Mouse (Mus musculus): ENCODE data around the gene Chd9. TPM values are rescaled to one million over a fixed set of nuclear protein-coding genes. Genes with fewer than 3 reads are reported as not detected.

The Chd9 gene
- polyA plus RNA-seq, 1 experiment from 2014 or later: 81.9 TPM

DNA sequence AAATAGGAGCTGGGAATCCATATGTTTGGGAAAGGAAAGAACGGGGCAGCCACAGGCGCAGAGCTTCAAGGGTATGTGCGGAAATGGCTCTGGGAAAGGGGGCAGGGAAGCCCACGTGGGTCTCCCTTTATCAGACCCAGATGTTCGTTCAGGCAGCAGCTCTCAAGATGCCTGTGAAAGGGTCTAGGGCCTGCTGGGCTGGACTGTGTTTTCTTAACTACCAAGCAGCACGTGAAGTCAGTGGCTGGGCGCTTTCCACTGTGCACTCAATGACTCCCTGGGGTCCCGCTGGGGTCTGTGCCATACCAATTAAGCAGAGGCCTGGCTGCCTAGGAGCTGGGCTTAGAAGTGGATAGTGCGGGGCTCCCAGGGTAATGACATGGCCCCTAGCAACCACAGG lies 33.9 kb downstream of the Chd9 start:
- H3K27ac ChIP-seq: peak overlapping the region; percentile 75
- peak overlapping the region; percentile 4; the same call in 1 of the 2 replicates for H3K4me2 ChIP-seq
- no peaks in the 10 kb centered on the region for H3K9me3 ChIP-seq
- peak overlapping the region; percentile 9; the same call in 1 of the 2 replicates for H3K9ac ChIP-seq
- ATAC-seq (ENCODE audit: borderline replicate concordance, extremely low read depth, low FRiP score, low TSS enrichment): peak; percentile 56; the same call in 1 of the 2 replicates
- WGBS: 4% methylated on average over 9 of the region's 9 CpGs
- peaks cover 12% of the 10 kb centered on the region for H3K4me1 ChIP-seq
- H3K4me3 ChIP-seq: no peak overlapping the region
- no peaks in the 10 kb centered on the region for H3K36me3 ChIP-seq
- no peaks in the 10 kb centered on the region for H3K27me3 ChIP-seq

DNA sequence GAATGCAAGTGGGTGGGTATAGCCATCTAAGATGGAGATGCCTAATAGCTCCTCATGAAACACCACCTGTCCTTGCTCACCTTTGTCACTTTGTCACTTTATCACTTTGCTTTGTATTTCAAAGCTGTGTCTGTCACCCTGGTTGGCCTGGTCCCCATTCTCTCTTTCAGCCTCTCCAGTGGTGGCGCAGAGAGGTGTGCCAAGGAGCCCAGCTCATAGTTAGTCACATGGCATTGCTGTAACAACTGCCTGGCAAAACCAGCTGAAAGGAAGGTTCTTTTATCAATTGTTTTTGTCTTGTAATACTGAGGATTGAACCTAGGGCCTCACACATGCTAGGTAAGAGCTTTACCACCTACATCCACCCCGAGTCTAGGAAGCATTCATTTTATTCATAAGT lies 38.9 kb downstream of the Chd9 start:
- no peaks in the 10 kb centered on the region for H3K36me3 ChIP-seq
- 89% methylated on average over 2 of the region's 2 CpGs for WGBS
- H3K4me3 ChIP-seq: no peak overlapping the region
- no peak overlapping the region for H3K4me2 ChIP-seq
- no peak for ATAC-seq (ENCODE audit: borderline replicate concordance, extremely low read depth, low FRiP score, low TSS enrichment)
- H3K27ac ChIP-seq: no peak overlapping the region
- H3K9ac ChIP-seq: no peak overlapping the region
- H3K9me3 ChIP-seq: no peaks in the 10 kb centered on the region
- no peaks in the 10 kb centered on the region for H3K27me3 ChIP-seq
- peaks cover 37% of the 10 kb centered on the region for H3K4me1 ChIP-seq

DNA sequence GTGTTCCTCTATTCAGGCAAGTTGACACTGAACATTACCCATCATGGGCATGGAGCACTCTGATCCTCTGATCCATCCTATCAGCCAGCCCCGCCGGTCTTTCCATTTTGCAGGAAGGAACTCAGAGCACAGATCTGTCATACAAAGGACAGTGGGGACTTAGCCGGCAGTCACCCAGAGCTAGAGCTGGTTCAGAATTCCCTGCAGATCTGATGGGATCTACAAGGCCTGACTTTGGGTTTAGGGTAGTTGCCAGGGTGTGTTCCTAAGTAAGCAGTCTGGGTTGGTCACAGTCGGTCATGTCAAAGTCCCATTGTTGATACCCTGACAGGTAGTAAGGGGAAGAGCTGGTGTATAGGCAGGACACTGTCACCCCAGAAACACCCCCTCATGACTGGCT lies 39.8 kb downstream of the Chd9 start:
- H3K4me2 ChIP-seq: no peak overlapping the region
- no peaks in the 10 kb centered on the region for H3K36me3 ChIP-seq
- 90% methylated on average over 4 of the region's 4 CpGs for WGBS
- H3K4me1 ChIP-seq: peaks cover 35% of the 10 kb centered on the region
- H3K27ac ChIP-seq: no peak overlapping the region
- no peaks in the 10 kb centered on the region for H3K27me3 ChIP-seq
- ATAC-seq (ENCODE audit: borderline replicate concordance, extremely low read depth, low FRiP score, low TSS enrichment): no peak
- no peak overlapping the region for H3K9ac ChIP-seq
- H3K4me3 ChIP-seq: no peak overlapping the region
- no peaks in the 10 kb centered on the region for H3K9me3 ChIP-seq

DNA sequence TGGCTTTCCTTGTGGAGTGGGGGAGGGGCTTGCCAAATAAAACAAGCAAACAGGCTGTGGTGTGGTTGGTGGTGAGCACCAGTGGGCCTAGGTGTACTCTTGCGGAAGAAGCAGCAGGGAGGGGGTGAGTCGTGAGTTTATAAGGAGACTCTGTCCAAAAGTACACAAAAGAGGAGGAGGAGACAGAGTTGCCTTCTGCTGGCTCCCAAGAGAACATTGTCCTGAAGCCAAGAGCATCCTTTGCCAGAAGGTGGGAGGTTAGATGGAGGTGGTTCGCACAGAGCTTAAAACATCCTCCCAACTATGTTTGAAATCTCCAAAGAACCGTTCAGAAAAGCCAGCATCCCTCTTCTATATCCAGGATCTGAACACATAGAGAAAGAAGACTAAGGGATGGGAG lies 40.2 kb downstream of the Chd9 start:
- H3K4me2 ChIP-seq: no peak overlapping the region
- no peak for ATAC-seq (ENCODE audit: borderline replicate concordance, extremely low read depth, low FRiP score, low TSS enrichment)
- no peak overlapping the region for H3K4me3 ChIP-seq
- no peaks in the 10 kb centered on the region for H3K27me3 ChIP-seq
- no peak overlapping the region for H3K9ac ChIP-seq
- H3K36me3 ChIP-seq: no peaks in the 10 kb centered on the region
- H3K9me3 ChIP-seq: no peaks in the 10 kb centered on the region
- H3K4me1 ChIP-seq: peaks cover 35% of the 10 kb centered on the region
- 71% methylated on average over 4 of the region's 4 CpGs for WGBS
- peak overlapping the region; percentile 93; the same call in 1 of the 2 replicates for H3K27ac ChIP-seq

DNA sequence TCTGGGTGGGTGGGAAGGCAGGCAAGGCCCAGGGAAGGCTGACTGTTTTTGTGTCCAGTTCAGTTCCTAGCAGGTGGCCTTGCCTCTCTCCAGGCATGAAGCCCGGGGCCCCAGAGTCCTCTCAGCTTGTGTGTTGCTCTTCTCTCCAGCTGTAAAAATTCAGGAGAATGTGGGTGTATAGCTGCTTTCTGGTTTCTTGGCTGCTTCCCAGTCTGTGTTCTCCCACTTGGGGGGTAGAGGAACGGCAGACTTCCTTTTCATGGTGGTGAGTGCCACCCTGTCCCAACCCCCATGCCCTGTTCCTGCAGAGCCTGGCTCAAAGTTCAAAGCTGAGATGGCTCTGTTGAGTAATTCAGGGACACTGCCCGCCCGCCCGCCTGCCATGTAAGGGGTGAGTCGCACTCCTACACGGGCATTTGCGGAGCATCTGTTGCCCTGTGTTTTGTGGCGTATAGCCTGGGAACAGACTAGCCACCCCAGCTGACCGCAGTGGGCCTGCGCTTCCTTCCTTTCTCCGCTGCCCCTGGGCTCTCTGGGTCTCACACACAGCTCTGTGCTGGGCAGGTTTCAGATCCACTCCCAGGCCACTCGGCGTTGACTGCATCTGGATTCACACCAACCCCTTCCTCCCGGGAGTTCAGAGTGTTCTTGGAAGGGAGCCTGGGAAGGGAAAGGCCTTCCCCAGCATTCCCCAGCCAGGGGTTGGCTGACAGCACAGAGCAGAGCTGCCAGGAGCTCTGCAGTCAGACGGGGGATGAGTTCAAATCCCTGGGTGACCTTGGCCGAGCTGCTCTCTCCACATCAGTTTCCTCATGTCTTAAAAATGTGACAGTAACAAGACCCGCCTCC lies 41.1 kb downstream of the Chd9 start:
- Histone ChIP-seq H3K4me1 (peaks cover 35% of the 10 kb centered on the region), H3K9ac (no peak overlapping the region), H3K36me3 (no peaks in the 10 kb centered on the region), H3K4me3 (no peak overlapping the region), H3K9me3 (no peaks in the 10 kb centered on the region), H3K27ac (peak overlapping the region; percentile 93), H3K4me2 (peak overlapping the region; percentile 35), H3K27me3 (no peaks in the 10 kb centered on the region)
- ATAC-seq (ENCODE audit: borderline replicate concordance, extremely low read depth, low FRiP score, low TSS enrichment): peak; percentile 92
- 37% methylated on average over 18 of the region's 18 CpGs for WGBS

DNA sequence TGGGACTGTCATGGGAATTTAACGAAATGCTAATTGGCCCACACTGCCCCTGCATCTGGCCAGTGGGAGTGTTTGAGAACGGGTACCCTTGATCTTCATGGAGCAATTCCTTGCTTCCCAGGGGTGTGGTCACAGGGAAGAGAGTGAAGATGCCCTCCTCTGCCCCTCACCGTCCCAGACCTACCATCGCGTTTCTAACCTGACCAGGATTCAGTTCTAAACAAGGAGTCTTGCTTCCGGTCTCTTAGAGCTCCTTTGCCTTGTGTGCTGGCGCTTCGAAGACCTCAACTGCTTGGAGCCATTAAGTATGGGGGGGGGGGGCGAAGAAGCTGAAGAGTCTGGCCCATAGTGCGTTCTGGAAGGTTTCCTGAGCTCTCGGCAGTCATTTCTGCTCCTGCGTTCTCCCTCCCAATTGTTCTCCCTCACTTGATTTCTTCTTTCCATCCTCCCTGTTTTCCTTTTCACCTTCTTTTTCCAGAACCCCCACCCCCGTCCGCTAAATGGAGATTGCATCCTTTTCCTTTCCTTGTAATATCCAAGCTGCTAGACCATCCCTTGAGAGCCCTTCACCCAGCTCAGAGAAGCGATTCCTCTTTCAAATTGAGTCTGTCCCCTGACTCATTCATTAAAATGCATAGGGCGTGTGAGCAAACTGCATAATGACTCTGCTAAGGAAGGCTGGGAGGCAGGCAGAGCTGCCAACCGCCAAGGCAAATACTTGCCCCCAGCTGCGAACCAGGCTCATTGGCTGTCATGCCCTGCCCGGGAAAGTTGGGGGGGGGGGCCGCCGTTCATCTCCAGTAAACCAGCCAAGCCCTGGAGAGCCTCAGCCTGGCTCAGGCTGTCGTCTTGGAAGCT lies 42.0 kb downstream of the Chd9 start:
- H3K4me2 ChIP-seq: peak overlapping the region; percentile 35
- peaks cover 35% of the 10 kb centered on the region for H3K4me1 ChIP-seq
- no peaks in the 10 kb centered on the region for H3K36me3 ChIP-seq
- no peak overlapping the region for H3K4me3 ChIP-seq
- H3K9me3 ChIP-seq: no peaks in the 10 kb centered on the region
- H3K27ac ChIP-seq: peak overlapping the region; percentile 93
- no peak overlapping the region for H3K9ac ChIP-seq
- no peaks in the 10 kb centered on the region for H3K27me3 ChIP-seq
- no peak for ATAC-seq (ENCODE audit: borderline replicate concordance, extremely low read depth, low FRiP score, low TSS enrichment)
- WGBS: 19% methylated on average over 22 of the region's 22 CpGs

DNA sequence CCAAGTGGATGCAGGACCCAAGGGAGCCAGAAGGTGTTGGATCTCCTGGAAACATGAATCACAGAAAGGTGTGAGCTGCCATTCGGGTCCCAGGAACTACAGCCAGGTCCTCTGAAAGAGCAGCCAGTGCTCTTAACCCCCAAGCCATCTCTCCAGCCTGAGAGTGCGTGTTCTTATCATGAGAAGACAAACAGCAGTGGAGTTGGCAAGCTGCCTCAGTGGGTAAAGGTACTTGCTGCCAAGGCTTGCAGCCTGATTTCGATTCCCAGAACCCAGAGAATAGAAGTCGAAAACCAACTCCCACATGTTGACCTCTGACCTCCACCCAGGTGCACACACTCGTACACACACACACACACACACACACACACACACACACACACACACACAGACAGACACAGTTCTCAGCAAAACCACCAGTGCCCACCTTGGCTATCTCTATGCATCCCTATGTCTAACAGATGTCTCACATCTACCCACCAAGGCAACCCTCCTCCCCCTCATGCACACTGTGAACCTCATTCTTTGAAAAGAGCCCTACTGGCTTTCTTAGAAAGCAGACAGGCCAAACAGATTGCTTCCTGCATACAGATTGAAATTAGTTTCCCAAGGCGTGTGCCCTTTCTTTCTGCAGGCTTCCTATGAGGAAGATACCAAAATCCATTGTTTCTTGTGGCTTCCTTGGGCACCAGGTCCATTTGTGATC lies 43.4 kb downstream of the Chd9 start:
- no peak for ATAC-seq (ENCODE audit: borderline replicate concordance, extremely low read depth, low FRiP score, low TSS enrichment)
- peaks cover 45% of the 10 kb centered on the region for H3K4me1 ChIP-seq

DNA sequence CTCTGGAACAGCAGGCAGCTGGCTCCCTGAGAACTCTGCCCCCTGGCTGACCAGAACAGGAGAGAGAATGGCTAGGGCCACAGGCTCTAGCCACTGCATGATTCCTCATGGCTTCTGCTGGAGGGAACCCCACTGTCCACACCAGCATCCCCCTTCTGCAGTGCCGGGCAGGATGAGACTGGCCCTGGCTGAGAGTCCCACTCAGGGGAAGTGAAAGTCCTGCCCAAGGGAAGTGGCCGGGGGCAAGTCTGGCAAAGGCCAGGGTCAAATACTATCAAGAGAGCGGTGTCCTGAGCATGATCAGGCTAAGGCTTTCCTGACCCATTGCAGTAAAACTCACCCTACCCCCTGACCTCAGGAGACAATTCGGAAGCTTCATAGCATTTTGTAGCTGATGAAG lies 44.9 kb downstream of the Chd9 start:
- Histone ChIP-seq H3K27ac (no peak overlapping the region), H3K36me3 (no peaks in the 10 kb centered on the region), H3K4me3 (no peak overlapping the region), H3K9me3 (no peaks in the 10 kb centered on the region), H3K4me2 (no peak overlapping the region), H3K27me3 (no peaks in the 10 kb centered on the region), H3K9ac (no peak overlapping the region), H3K4me1 (peaks cover 57% of the 10 kb centered on the region)
- WGBS: 79% methylated on average over 4 of the region's 4 CpGs
- ATAC-seq (ENCODE audit: borderline replicate concordance, extremely low read depth, low FRiP score, low TSS enrichment): no peak

More for the DNA sequence above, 43.4 kb downstream of the Chd9 start:
- no peak overlapping the region for H3K9ac ChIP-seq
- H3K27ac ChIP-seq: no peak overlapping the region
- no peaks in the 10 kb centered on the region for H3K9me3 ChIP-seq
- WGBS: 44% methylated on average over 6 of the region's 6 CpGs
- no peaks in the 10 kb centered on the region for H3K27me3 ChIP-seq
- H3K4me2 ChIP-seq: no peak overlapping the region
- no peaks in the 10 kb centered on the region for H3K36me3 ChIP-seq
- H3K4me3 ChIP-seq: no peak overlapping the region

DNA sequence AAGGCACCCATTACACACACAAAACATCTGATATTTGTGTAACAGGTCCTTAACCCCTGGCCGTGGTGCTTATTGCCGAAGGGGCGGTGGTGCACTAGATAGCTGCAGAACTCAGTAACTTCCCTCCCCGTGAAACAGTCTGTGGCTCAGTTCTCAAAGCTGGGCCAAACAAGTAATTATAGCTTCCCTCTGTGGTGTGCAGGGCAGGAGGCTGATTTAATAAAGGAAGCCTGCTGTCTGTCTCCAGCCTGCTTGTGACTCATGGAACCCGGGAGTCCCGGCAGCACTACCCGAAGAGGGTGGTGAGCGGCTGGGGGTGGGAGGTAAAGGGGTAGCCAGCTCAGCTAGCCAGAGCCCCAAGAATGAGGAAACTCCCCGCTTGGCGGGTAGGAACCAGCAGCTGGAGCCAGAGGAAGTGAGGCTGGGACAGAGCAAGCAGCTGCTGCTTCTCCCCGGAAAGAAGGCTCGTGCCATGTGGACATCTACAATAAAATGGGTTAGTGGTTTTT lies 48.1 kb downstream of the Chd9 start:
- Histone ChIP-seq H3K4me3 (peak overlapping the region; percentile 47), H3K27ac (peak overlapping the region; percentile 63), H3K9ac (peak overlapping the region; percentile 49), H3K27me3 (no peaks in the 10 kb centered on the region), H3K36me3 (no peaks in the 10 kb centered on the region), H3K4me1 (peaks cover 29% of the 10 kb centered on the region), H3K4me2 (peak overlapping the region; percentile 83), H3K9me3 (no peaks in the 10 kb centered on the region)
- peak; percentile 61; the same call in 1 of the 2 replicates for ATAC-seq (ENCODE audit: borderline replicate concordance, extremely low read depth, low FRiP score, low TSS enrichment)
- 10% methylated on average over 12 of the region's 12 CpGs for WGBS

DNA sequence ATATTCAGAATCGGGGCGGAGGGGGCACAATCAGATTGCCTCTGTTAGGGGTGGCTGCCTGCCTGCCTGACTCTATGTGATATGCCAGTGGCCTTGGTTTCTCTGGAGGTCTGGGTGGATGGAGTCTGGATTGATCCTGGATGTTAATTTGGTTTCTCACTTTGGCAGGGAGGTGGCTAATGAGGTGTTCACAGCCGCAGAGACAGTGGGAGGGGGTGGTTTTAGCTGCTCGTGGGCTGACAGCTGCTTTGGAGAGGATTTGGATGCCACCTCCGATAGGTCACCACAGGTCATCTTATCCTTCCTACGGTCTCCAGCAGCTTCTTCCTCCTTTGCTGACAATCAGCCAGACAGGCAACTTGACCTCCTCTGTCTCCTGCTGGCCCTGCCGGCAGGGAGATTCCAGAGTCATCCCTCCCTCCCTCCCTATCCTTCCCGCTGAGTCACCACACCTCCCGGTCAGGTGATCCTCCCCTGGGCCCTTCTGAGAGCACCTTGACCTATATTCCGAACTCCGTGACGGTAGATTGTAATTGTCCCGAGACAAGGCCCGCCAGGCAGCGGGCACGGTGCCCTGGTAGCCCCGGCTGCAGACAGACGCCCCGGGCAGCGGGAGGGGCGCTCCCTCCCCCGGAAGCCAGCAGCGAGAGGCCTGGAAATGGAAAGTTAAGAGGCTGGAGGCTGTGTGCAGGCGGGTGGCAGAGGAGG lies 48.7 kb downstream of the Chd9 start:
- Histone ChIP-seq H3K4me3 (peak overlapping the region; percentile 47), H3K27ac (peak overlapping the region; percentile 63)
- WGBS: 2% methylated on average over 24 of the region's 24 CpGs

More for the DNA sequence above, 48.7 kb downstream of the Chd9 start:
- Histone ChIP-seq H3K9ac (peak overlapping the region; percentile 49), H3K9me3 (no peaks in the 10 kb centered on the region), H3K4me2 (peak overlapping the region; percentile 83), H3K27me3 (no peaks in the 10 kb centered on the region), H3K4me1 (peaks cover 24% of the 10 kb centered on the region), H3K36me3 (no peaks in the 10 kb centered on the region)
- peak; percentile 60 for ATAC-seq (ENCODE audit: borderline replicate concordance, extremely low read depth, low FRiP score, low TSS enrichment)

All from lung, embryonic 15.5 days (tissue).